Mouse (Mus musculus) embryonic fibroblast, embryonic 13.5 days (primary cell): Measurements from ENCODE around the gene Il10rb. TPM values are rescaled to one million over a fixed set of nuclear protein-coding genes. Genes with fewer than 3 reads are reported as not detected.

ENCODE experiments used
- H3K27ac ChIP-seq: 2 replicates; pipeline ENCODE4 v1.5.1; 2012; ENCODE audit warnings: low read length, control low read depth, inconsistent platforms; ENCODE audit not compliant: insufficient read depth
- H3K4me1 ChIP-seq: 2 replicates; pipeline ENCODE4 v1.6.1; 2011; ENCODE audit warnings: low read length; ENCODE audit not compliant: control insufficient read depth, insufficient read depth
- H3K4me3 ChIP-seq: 2 replicates; pipeline ENCODE4 v1.5.1; 2011; ENCODE audit warnings: mild to moderate bottlenecking, control low read depth, low read length; ENCODE audit not compliant: insufficient read depth
- CTCF ChIP-seq: IDR thresholded peaks from 2 replicates; pipeline ENCODE4 v1.5.1; 2011; ENCODE audit warnings: mild to moderate bottlenecking, control low read depth, low read length, moderate library complexity, borderline replicate concordance; ENCODE audit not compliant: insufficient read depth
- POLR2A ChIP-seq: IDR thresholded peaks from 2 replicates; pipeline ENCODE4 v1.6.1; 2011; ENCODE audit warnings: low read depth, mild to moderate bottlenecking, control low read depth, low read length, moderate library complexity
- polyA plus RNA-seq: library from polyadenylated mRNA; stranded (reverse); fragments of >200 nt; gene quantifications from 2 replicates; pipeline ENCODE4 v1.2.4, GENCODE M21; 2011; ENCODE audit warnings: low read depth; ENCODE audit not compliant: missing spikeins, insufficient read length

Gene Il10rb
- polyA plus RNA-seq, 1 experiment, result 29.0 TPM

- H3K4me1 ChIP-seq, result peaks cover 12% of the 10 kb centered on the region
- no peak for TF ChIP-seq CTCF
- H3K4me3 ChIP-seq, result no peak overlapping the region
- H3K27ac ChIP-seq, result no peak overlapping the region
Measured at GRCm38 (mm10) chr16:91367066-91367465, 38.9 kb upstream of the Il10rb start.

- Histone ChIP-seq H3K4me1 (peaks cover 2% of the 10 kb centered on the region; the same call in 1 of the 2 replicates), H3K27ac (peak within 1 kb of the TSS; percentile 72), H3K4me3 (peak within 1 kb of the TSS; percentile 98)
- TF ChIP-seq CTCF (no peak), POLR2A (peak; percentile 76)
Measured at GRCm38 (mm10) chr16:91372577-91373472, 33.1 kb upstream of the Il10rb start, which contains the start of gene Ifnar2. Gene Ifnar2, plus strand, starts transcription at chr16:91372783.

GRCm38 (mm10) chr16:91373473-91374252 is 32.3 kb upstream of the Il10rb start:
- Histone ChIP-seq H3K4me3 (peak overlapping the region; percentile 98), H3K27ac (0 out of 2 replicates have a peak overlapping the region, but pooled peaks have one; percentile 6), H3K4me1 (peaks cover 2% of the 10 kb centered on the region; the same call in 1 of the 2 replicates)
- no peak for TF ChIP-seq CTCF
- TF ChIP-seq POLR2A, result no peak

GRCm38 (mm10) chr16:91374253-91374634 is 31.7 kb upstream of the Il10rb start:
- peaks cover 2% of the 10 kb centered on the region for H3K4me1 ChIP-seq
- TF ChIP-seq POLR2A (no peak), CTCF (no peak)
- H3K27ac ChIP-seq, result no peak overlapping the region
- H3K4me3 ChIP-seq, result no peak overlapping the region

GRCm38 (mm10) chr16:91376701-91377100 is 29.3 kb upstream of the Il10rb start:
- Histone ChIP-seq H3K27ac (no peak overlapping the region), H3K4me1 (peaks cover 2% of the 10 kb centered on the region)
- TF ChIP-seq POLR2A, result no peak
- no peak for TF ChIP-seq CTCF

GRCm38 (mm10) chr16:91378431-91378986 is 27.5 kb upstream of the Il10rb start:
- no peak overlapping the region for H3K4me3 ChIP-seq
- TF ChIP-seq POLR2A (no peak), CTCF (no peak)
- H3K27ac ChIP-seq, result no peak overlapping the region

More at GRCm38 (mm10) chr16:91376701-91377100, 29.3 kb upstream of the Il10rb start:
- H3K4me3 ChIP-seq, result no peak overlapping the region

GRCm38 (mm10) chr16:91378991-91379390 is 27.0 kb upstream of the Il10rb start:
- Histone ChIP-seq H3K27ac (no peak overlapping the region), H3K4me3 (no peak overlapping the region), H3K4me1 (no peaks in the 10 kb centered on the region; the same call in 1 of the 2 replicates)
- TF ChIP-seq POLR2A, result no peak
- TF ChIP-seq CTCF, result no peak

More at GRCm38 (mm10) chr16:91378431-91378986, 27.5 kb upstream of the Il10rb start:
- H3K4me1 ChIP-seq, result peaks cover 2% of the 10 kb centered on the region

- TF ChIP-seq CTCF, result no peak
- TF ChIP-seq POLR2A, result no peak
- H3K27ac ChIP-seq, result no peak overlapping the region
- H3K4me3 ChIP-seq, result no peak overlapping the region
Measured at GRCm38 (mm10) chr16:91379412-91379811, 26.6 kb upstream of the Il10rb start.

GRCm38 (mm10) chr16:91380151-91380550 is 25.8 kb upstream of the Il10rb start:
- no peak overlapping the region for H3K27ac ChIP-seq
- no peaks in the 10 kb centered on the region; the same call in 1 of the 2 replicates for H3K4me1 ChIP-seq
- no peak overlapping the region for H3K4me3 ChIP-seq
- no peak for TF ChIP-seq CTCF
- TF ChIP-seq POLR2A, result no peak

More at GRCm38 (mm10) chr16:91379412-91379811, 26.6 kb upstream of the Il10rb start:
- H3K4me1 ChIP-seq, result no peaks in the 10 kb centered on the region; the same call in 1 of the 2 replicates
